Mouse (Mus musculus) kidney, adult 2 months (tissue): ENCODE measurements at regions not wholly inside any gene's neighbourhood (a gene's known extent, or its start where the extent isn't known, plus 50 kb on each side); places are given as distances from the start of the nearest gene placed in this dataset.

Experiments
- CTCF ChIP-seq: fragments of 200-500 bp; conservative IDR thresholded peaks from 2 replicates; pipeline ENCODE4 v1.5.1; 2011; ENCODE audit warnings: low read depth, mild to moderate bottlenecking, control low read depth, low read length, moderate library complexity, mixed read lengths; ENCODE audit not compliant: insufficient read depth, insufficient read length
- POLR2A ChIP-seq: fragments of 200-500 bp; IDR thresholded peaks from one replicate; pipeline ENCODE4 v1.6.1; 2011; ENCODE audit warnings: low read depth, low read length, control low read depth

DNA sequence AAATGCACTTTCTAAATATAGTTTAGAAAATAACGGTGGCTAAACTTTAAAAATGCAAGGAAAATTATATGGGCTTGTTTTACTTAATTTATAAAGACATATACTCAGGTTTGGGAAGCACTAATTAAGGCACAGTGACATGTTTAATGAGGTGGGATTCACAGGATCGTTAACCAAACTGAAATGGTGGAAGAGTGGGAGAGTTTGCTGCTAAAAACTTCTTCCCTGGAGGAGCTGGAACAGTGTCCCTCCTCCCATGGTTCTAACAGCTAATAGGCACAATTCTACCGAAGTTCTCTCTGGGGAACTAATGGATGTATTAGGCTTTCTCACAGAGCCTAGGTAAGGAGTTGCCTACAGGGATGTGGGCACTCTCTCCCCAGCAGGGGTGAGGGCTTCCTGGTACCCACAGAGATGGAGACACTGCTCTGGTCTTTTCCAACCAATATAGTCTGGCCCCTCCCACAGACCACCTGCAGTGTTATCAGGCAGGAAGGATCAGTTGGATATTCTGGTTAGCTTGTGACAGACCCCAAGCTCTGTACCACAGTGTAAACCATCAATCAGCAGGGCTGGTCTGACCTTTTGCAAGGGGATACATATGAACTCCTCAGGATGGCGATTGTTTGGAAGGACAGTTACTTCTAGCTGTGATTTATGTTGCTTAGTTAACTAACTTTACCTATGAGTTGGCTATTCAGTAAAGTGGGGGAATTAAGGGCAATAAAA is 309.0 kb upstream of the Zic4 start:
- TF ChIP-seq POLR2A (no peak), CTCF (no peak)
